Mouse (Mus musculus) limb, embryonic 14.5 days (tissue): ENCODE results near the gene Ripply1. TPM values are rescaled to one million over a fixed set of nuclear protein-coding genes. Genes with fewer than 3 reads are reported as not detected.

Experiments
- ATAC-seq: fragments of 200-750 bp; cut with Nextera tagmentation; 2 replicates; pipeline ENCODE4 v1.8.0; 2017; ENCODE audit warnings: low read depth, moderate number of reproducible peaks, moderate TSS enrichment; ENCODE audit not compliant: low FRiP score
- DNase-seq: peaks from one replicate; pipeline ENCODE4 v3.0.0-alpha.2; 2015; ENCODE audit warnings: low spot score
- H3K27ac ChIP-seq: fragments of 300-500 bp; sonication (generic); replicated peaks from 2 replicates; pipeline ENCODE4 v1.5.1; 2014; ENCODE audit warnings: low read depth, mild to moderate bottlenecking, low read length, moderate library complexity, mixed read lengths
- H3K27me3 ChIP-seq: fragments of 300-500 bp; sonication (generic); 2 replicates; pipeline ENCODE4 v1.6.1; 2014; ENCODE audit warnings: low read length, mixed read lengths; ENCODE audit not compliant: control insufficient read depth, insufficient read depth
- H3K36me3 ChIP-seq: fragments of 300-500 bp; sonication (generic); 2 replicates; pipeline ENCODE4 v1.6.1; 2014; ENCODE audit warnings: mild to moderate bottlenecking, low read length, moderate library complexity, mixed read lengths; ENCODE audit not compliant: control insufficient read depth, insufficient read depth
- H3K4me1 ChIP-seq: fragments of 300-500 bp; sonication (generic); 2 replicates; pipeline ENCODE4 v1.6.1; 2014; ENCODE audit warnings: antibody characterized with exemption, low read length, mixed read lengths; ENCODE audit not compliant: control insufficient read depth, insufficient read depth
- H3K4me2 ChIP-seq: fragments of 300-500 bp; sonication (generic); replicated peaks from 2 replicates; pipeline ENCODE4 v1.6.1; 2014; ENCODE audit warnings: low read depth, mild to moderate bottlenecking, low read length, moderate library complexity; ENCODE audit not compliant: severe bottlenecking
- H3K4me3 ChIP-seq: fragments of 300-500 bp; sonication (generic); replicated peaks from 2 replicates; pipeline ENCODE4 v1.5.1; 2014; ENCODE audit warnings: low read length
- H3K9ac ChIP-seq: fragments of 300-500 bp; sonication (generic); 2 replicates; pipeline ENCODE4 v1.6.1; 2014; ENCODE audit warnings: mild to moderate bottlenecking, low read depth, low read length, moderate library complexity; ENCODE audit not compliant: severe bottlenecking
- H3K9me3 ChIP-seq: fragments of 300-500 bp; sonication (generic); 2 replicates; pipeline ENCODE4 v1.6.1; 2016; ENCODE audit warnings: low read length; ENCODE audit not compliant: control insufficient read depth
- POLR2A ChIP-seq: fragments of 200-500 bp; IDR thresholded peaks from 2 replicates; pipeline ENCODE4 v1.8.0; 2012; ENCODE audit warnings: inconsistent platforms, mild to moderate bottlenecking, moderate library complexity, borderline replicate concordance; ENCODE audit not compliant: insufficient read depth, insufficient read length; ENCODE audit errors: extremely low read depth
- WGBS: fragments of 180-500 bp; shearing (Covaris S2); extraction: QIAGEN DNeasy Blood & Tissue Kit; methylation state at CpG from one replicate; pipeline ENCODE4 v1.1.7; 2014; 5-methylcytosine and 5-hydroxymethylcytosine counted together
- polyA plus RNA-seq, 2 experiments: library from polyadenylated mRNA; depleted of rRNA in 1 of 2; stranded (reverse) in 1 of 2; unstranded in 1 of 2; fragments of >200 nt; fragmentation: Nextera tagmentation in 1 of 2; extraction: Ambion mirVana in 1 of 2; gene quantifications; 2 replicates each; pipeline versions ENCODE4 v1.2.1 to v1.2.3; 2012 to 2014

The Ripply1 gene
- 2.9 and 3.4 TPM in 2 replicates for polyA plus RNA-seq (2012; rRNA removed)
- polyA plus RNA-seq (2014; fragmentation: Nextera tagmentation; extraction: Ambion mirVana), result not detected in 2 replicates

GRCm38 (mm10) chrX:139782278-139783044 is at the start of gene Ripply1:
Gene Ripply1, minus strand, starts transcription at chrX:139782353.
- H3K4me2 ChIP-seq, result no peak within 1 kb of the TSS
- DNase-seq (no peak), ATAC-seq (no peak)
- H3K4me1 ChIP-seq, result no peaks in the 10 kb centered on the region
- H3K9me3 ChIP-seq, result no peaks in the 10 kb centered on the region
- no peaks in the 10 kb centered on the region; the same call in 1 of the 2 replicates for H3K27me3 ChIP-seq
- H3K9ac ChIP-seq, result no peak within 1 kb of the TSS
- WGBS, result 42% methylated on average over 6 of the region's 6 CpGs
- TF ChIP-seq POLR2A, result no peak
- H3K36me3 ChIP-seq, result no peaks in the 10 kb centered on the region
- H3K4me3 ChIP-seq, result no peak within 1 kb of the TSS
- no peak within 1 kb of the TSS for H3K27ac ChIP-seq

GRCm38 (mm10) chrX:139828363-139829092 is 46.4 kb upstream of the Ripply1 start:
- ATAC-seq (no peak), DNase-seq (no peak)
- Histone ChIP-seq H3K27me3 (no peaks in the 10 kb centered on the region), H3K36me3 (peaks cover under 1% of the 10 kb centered on the region; the same call in 1 of the 2 replicates), H3K4me1 (no peaks in the 10 kb centered on the region), H3K4me2 (no peak overlapping the region), H3K4me3 (no peak overlapping the region), H3K9me3 (no peaks in the 10 kb centered on the region), H3K27ac (no peak overlapping the region), H3K9ac (no peak overlapping the region)
- TF ChIP-seq POLR2A, result no peak
- 86% methylated on average over 6 of the region's 6 CpGs for WGBS

DNA sequence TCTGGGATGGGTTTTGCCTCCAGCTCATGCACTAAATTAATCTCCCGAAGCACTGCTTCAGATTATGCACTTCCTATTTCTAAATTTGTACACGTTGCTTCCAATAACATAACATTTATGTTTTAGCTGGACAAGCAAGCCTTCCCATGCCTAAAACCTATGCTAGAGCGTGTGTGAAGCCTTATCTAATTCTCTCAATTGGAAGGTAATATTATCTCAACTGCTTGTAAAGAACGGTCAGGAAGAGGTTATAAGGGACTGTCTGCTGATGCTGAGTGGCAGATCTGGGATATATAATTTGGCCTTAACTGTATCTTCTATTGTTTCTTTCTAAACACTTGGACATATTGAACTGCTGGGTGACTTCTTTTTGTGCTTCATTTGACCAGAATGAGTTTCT is 44.8 kb upstream of the Ripply1 start:
- Histone ChIP-seq H3K27me3 (no peaks in the 10 kb centered on the region), H3K4me2 (no peak overlapping the region), H3K27ac (no peak overlapping the region), H3K4me1 (no peaks in the 10 kb centered on the region), H3K36me3 (peaks cover 9% of the 10 kb centered on the region), H3K9ac (no peak overlapping the region), H3K9me3 (no peaks in the 10 kb centered on the region), H3K4me3 (no peak overlapping the region)
- no peak for TF ChIP-seq POLR2A
- no peak for DNase-seq
- no peak for ATAC-seq
- WGBS, result 82% methylated on average over 4 of the region's 4 CpGs

DNA sequence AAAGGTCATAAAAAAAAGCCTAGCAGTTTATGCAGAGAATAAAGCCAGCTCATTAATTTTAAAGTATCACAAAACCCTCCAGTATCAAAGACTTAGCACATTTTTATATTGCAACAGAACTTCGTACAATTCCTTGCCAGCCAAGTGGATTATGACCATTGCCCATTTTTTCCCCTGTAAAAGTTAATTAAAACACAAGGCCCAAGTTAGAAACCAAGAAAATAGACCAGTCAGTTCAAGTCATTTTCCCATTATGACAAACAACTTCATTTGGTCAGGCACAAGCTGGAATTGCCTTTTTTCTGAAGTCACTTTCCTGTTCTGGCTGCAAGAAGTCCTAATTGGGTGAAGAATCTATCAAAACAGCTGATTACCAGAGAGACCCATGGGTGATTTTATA is 43.2 kb upstream of the Ripply1 start:
- Histone ChIP-seq H3K27ac (no peak overlapping the region), H3K9me3 (no peaks in the 10 kb centered on the region), H3K9ac (no peak overlapping the region), H3K36me3 (peaks cover 9% of the 10 kb centered on the region), H3K4me1 (no peaks in the 10 kb centered on the region), H3K4me2 (no peak overlapping the region), H3K27me3 (no peaks in the 10 kb centered on the region), H3K4me3 (no peak overlapping the region)
- no peak for TF ChIP-seq POLR2A
- ATAC-seq, result no peak
- no peak for DNase-seq
- WGBS, result 50% methylated on average over 1 of the region's 1 CpGs

GRCm38 (mm10) chrX:139815201-139815600 is 33.0 kb upstream of the Ripply1 start:
- no peak overlapping the region for H3K9ac ChIP-seq
- ATAC-seq (no peak), DNase-seq (no peak)
- no peaks in the 10 kb centered on the region for H3K4me1 ChIP-seq
- no peak overlapping the region for H3K27ac ChIP-seq
- no peaks in the 10 kb centered on the region for H3K9me3 ChIP-seq
- TF ChIP-seq POLR2A, result no peak
- no peaks in the 10 kb centered on the region for H3K36me3 ChIP-seq
- H3K4me3 ChIP-seq, result no peak overlapping the region
- H3K27me3 ChIP-seq, result no peaks in the 10 kb centered on the region
- WGBS, result 62% methylated on average over 5 of the region's 5 CpGs
- H3K4me2 ChIP-seq, result no peak overlapping the region
